Mouse (Mus musculus) heart, adult 2 months (tissue): ENCODE results near the gene Nfkb1. TPM values are rescaled to one million over a fixed set of nuclear protein-coding genes. Genes with fewer than 3 reads are reported as not detected.
A peak's percentile ranks its signal among the peaks of the same experiment; 100 is the strongest.

Experiments
- DNase-seq, 2 experiments: peaks; one replicate each; pipeline ENCODE4 v3.0.0; 2021
- H3K27ac ChIP-seq: fragments of 200-600 bp; 2 replicates; pipeline ENCODE4 v1.8.1; 2022
- H3K27me3 ChIP-seq: fragments of 200-500 bp; 2 replicates; pipeline ENCODE4 v1.6.1; 2012; ENCODE audit warnings: mild to moderate bottlenecking, low read length, inconsistent platforms, mixed read lengths; ENCODE audit not compliant: control insufficient read depth, insufficient read depth
- H3K36me3 ChIP-seq: fragments of 200-500 bp; 2 replicates; pipeline ENCODE4 v1.6.1; 2012; ENCODE audit warnings: low read length, inconsistent platforms; ENCODE audit not compliant: control insufficient read depth, insufficient read depth
- H3K4me1 ChIP-seq: fragments of 200-500 bp; 2 replicates; pipeline ENCODE4 v1.6.1; 2011; ENCODE audit warnings: low read length; ENCODE audit not compliant: control insufficient read depth, insufficient read depth
- H3K4me3 ChIP-seq: fragments of 200-600 bp; 2 replicates; pipeline ENCODE4 v1.8.1; 2022
- H3K79me2 ChIP-seq: fragments of 200-500 bp; replicated peaks from 2 replicates; pipeline ENCODE4 v1.6.1; 2012; ENCODE audit warnings: mild to moderate bottlenecking, inconsistent platforms, low read length, moderate library complexity, mixed read lengths; ENCODE audit not compliant: control insufficient read depth, insufficient read depth
- H3K9ac ChIP-seq: fragments of 200-500 bp; 2 replicates; pipeline ENCODE4 v1.6.1; 2012; ENCODE audit warnings: low read depth, mild to moderate bottlenecking, control low read depth, inconsistent platforms, low read length, mixed read lengths
- CTCF ChIP-seq: fragments of 200-600 bp; IDR thresholded peaks from 2 replicates; pipeline ENCODE4 v1.8.1; 2022; ENCODE audit warnings: antibody characterized with exemption, mild to moderate bottlenecking, moderate library complexity
- EP300 ChIP-seq: fragments of 200-500 bp; IDR thresholded peaks from 2 replicates; pipeline ENCODE4 v1.6.1; 2011; ENCODE audit warnings: low read depth, low read length, control low read depth; ENCODE audit not compliant: insufficient read depth
- POLR2A ChIP-seq: fragments of 200-500 bp; IDR thresholded peaks from 2 replicates; pipeline ENCODE4 v1.6.1; 2011; ENCODE audit warnings: mild to moderate bottlenecking, low read depth, low read length, control low read depth; ENCODE audit not compliant: insufficient read depth
- WGBS: fragments of 180-500 bp; shearing (Covaris S2); methylation state at CpG from one replicate; pipeline ENCODE4 v1.1.7; 2018; 5-methylcytosine and 5-hydroxymethylcytosine counted together
- intact Hi-C: fragments of 180-260 bp; cut with DNase I; formaldehyde crosslinking; loops from one replicate; pipeline ENCODE4 v1.15.1; 2025
- polyA plus RNA-seq: library from polyadenylated mRNA; depleted of rRNA; stranded (reverse); fragments of >200 nt; gene quantifications from 2 replicates; pipeline ENCODE4 v1.2.3, GENCODE M21; 2012
- total RNA-seq, 2 experiments: library from RNA; stranded (reverse); gene quantifications; 2 replicates each; pipeline ENCODE4 v1.2.3; 2021

The Nfkb1 gene
- total and polyA plus RNA-seq, 3 experiments = 33.5 to 44.4 (median 33.6) TPM

GRCm38 (mm10) chr3:135602731-135603130 is 88.6 kb downstream of the Nfkb1 start:
- Histone ChIP-seq H3K36me3 (peaks cover 32% of the 10 kb centered on the region), H3K9ac (no peak overlapping the region), H3K79me2 (no peaks in the 10 kb centered on the region), H3K4me1 (peaks cover 11% of the 10 kb centered on the region), H3K27ac (peak overlapping the region; percentile 54), H3K27me3 (no peaks in the 10 kb centered on the region), H3K4me3 (no peak overlapping the region)
- DNase-seq = no peak
- WGBS = 62% methylated on average over 10 of the region's 10 CpGs
- intact Hi-C loops = no loop called here
- TF ChIP-seq CTCF (no peak), POLR2A (no peak), EP300 (no peak)

GRCm38 (mm10) chr3:135598355-135598754 is 93.0 kb downstream of the Nfkb1 start:
- DNase-seq = no peak
- Histone ChIP-seq H3K4me3 (no peak overlapping the region), H3K27me3 (no peaks in the 10 kb centered on the region), H3K36me3 (peaks cover 10% of the 10 kb centered on the region), H3K9ac (no peak overlapping the region), H3K4me1 (peaks cover 8% of the 10 kb centered on the region), H3K27ac (peak overlapping the region; percentile 71; the same call in 1 of the 2 replicates), H3K79me2 (no peaks in the 10 kb centered on the region)
- TF ChIP-seq EP300 (no peak), POLR2A (no peak)
- 80% methylated on average over 3 of the region's 3 CpGs for WGBS
- intact Hi-C loops = loop anchor here (5.0 kb wide), 1 partner anchor 176 kb away; the partner anchor contains the start of gene Cisd2

- H3K36me3 ChIP-seq = peaks cover 2% of the 10 kb centered on the region
- H3K4me1 ChIP-seq = peaks cover 6% of the 10 kb centered on the region
- H3K4me3 ChIP-seq = no peak overlapping the region
- intact Hi-C loops = loop anchor here (5.0 kb wide), 1 partner anchor 175 kb away; the partner anchor contains the start of gene Cisd2
- peak overlapping the region; percentile 71 for H3K27ac ChIP-seq
- WGBS = 43% methylated on average over 4 of the region's 4 CpGs
- H3K9ac ChIP-seq = no peak overlapping the region
- TF ChIP-seq POLR2A = peak; percentile 40; the same call in 1 of the 2 replicates
- TF ChIP-seq EP300 = peak; percentile 38; the same call in 1 of the 2 replicates
- peak; percentile 36; the same call in 1 of the 2 replicates for TF ChIP-seq CTCF
- no peaks in the 10 kb centered on the region for H3K27me3 ChIP-seq
- H3K79me2 ChIP-seq = no peaks in the 10 kb centered on the region
- peak in 1 of 2 experiments; percentile 52 for DNase-seq
Observed at GRCm38 (mm10) chr3:135597014-135597413, 94.3 kb downstream of the Nfkb1 start.

GRCm38 (mm10) chr3:135594238-135594917 is 97.0 kb downstream of the Nfkb1 start:
- TF ChIP-seq POLR2A = no peak
- TF ChIP-seq CTCF = no peak
- no peak for TF ChIP-seq EP300
- H3K27ac ChIP-seq = no peak overlapping the region
- H3K9ac ChIP-seq = no peak overlapping the region
- 68% methylated on average over 21 of the region's 21 CpGs for WGBS
- peaks cover 6% of the 10 kb centered on the region for H3K4me1 ChIP-seq
- no peak for DNase-seq
- H3K36me3 ChIP-seq = peaks cover 2% of the 10 kb centered on the region
- no peak overlapping the region for H3K4me3 ChIP-seq
- H3K27me3 ChIP-seq = no peaks in the 10 kb centered on the region
- intact Hi-C loops = loop anchor here (5.0 kb wide), 1 partner anchor 37 kb away; no protein-coding TSS in a partner anchor
- H3K79me2 ChIP-seq = no peaks in the 10 kb centered on the region

- intact Hi-C loops = loop anchor here (5.0 kb wide), 1 partner anchor 35 kb away; no protein-coding TSS in a partner anchor
- peaks cover 6% of the 10 kb centered on the region for H3K4me1 ChIP-seq
- H3K27me3 ChIP-seq = no peaks in the 10 kb centered on the region
- H3K4me3 ChIP-seq = no peak overlapping the region
- 85% methylated on average over 4 of the region's 4 CpGs for WGBS
- H3K9ac ChIP-seq = no peak overlapping the region
- no peak for TF ChIP-seq POLR2A
- no peak for TF ChIP-seq EP300
- no peak for TF ChIP-seq CTCF
- H3K36me3 ChIP-seq = no peaks in the 10 kb centered on the region; the same call in none of the 2 replicates
- no peak for DNase-seq
- no peak overlapping the region for H3K27ac ChIP-seq
- no peaks in the 10 kb centered on the region for H3K79me2 ChIP-seq
Observed at GRCm38 (mm10) chr3:135592011-135592410, 99.3 kb downstream of the Nfkb1 start.

GRCm38 (mm10) chr3:135591376-135591775 is 100.0 kb downstream of the Nfkb1 start:
- TF ChIP-seq EP300 (no peak), POLR2A (no peak), CTCF (no peak)
- Histone ChIP-seq H3K27ac (no peak overlapping the region), H3K79me2 (no peaks in the 10 kb centered on the region), H3K4me1 (peaks cover 3% of the 10 kb centered on the region), H3K27me3 (no peaks in the 10 kb centered on the region), H3K4me3 (no peak overlapping the region), H3K36me3 (peaks cover 2% of the 10 kb centered on the region), H3K9ac (no peak overlapping the region)
- no peak for DNase-seq
- 67% methylated on average over 5 of the region's 5 CpGs for WGBS
- intact Hi-C loops = loop anchor here (5.0 kb wide), 1 partner anchor 34 kb away; no protein-coding TSS in a partner anchor
